Mouse (Mus musculus) midbrain, embryonic 10.5 days (tissue): Measurements from ENCODE around the gene Tex52. TPM values are rescaled to one million over a fixed set of nuclear protein-coding genes. Genes with fewer than 3 reads are reported as not detected.

ENCODE experiments used
- DNase-seq: peaks from one replicate; pipeline ENCODE4 v3.0.0-alpha.2; 2017; ENCODE audit warnings: low spot score
- H3K27ac ChIP-seq: fragments of 300-500 bp; sonication (generic); replicated peaks from 2 replicates; pipeline ENCODE4 v1.5.1; 2016; ENCODE audit warnings: mild to moderate bottlenecking
- H3K27me3 ChIP-seq: fragments of 300-500 bp; sonication (generic); 2 replicates; pipeline ENCODE4 v1.6.1; 2016; ENCODE audit warnings: low read depth, mild to moderate bottlenecking; ENCODE audit not compliant: poor library complexity, severe bottlenecking
- H3K36me3 ChIP-seq: fragments of 300-500 bp; sonication (generic); 2 replicates; pipeline ENCODE4 v1.6.1; 2016; ENCODE audit warnings: mild to moderate bottlenecking, moderate library complexity
- H3K4me1 ChIP-seq: fragments of 300-500 bp; sonication (generic); 2 replicates; pipeline ENCODE4 v1.6.1; 2016
- H3K4me3 ChIP-seq: fragments of 300-500 bp; sonication (generic); 2 replicates; pipeline ENCODE4 v1.5.1; 2016; ENCODE audit warnings: mild to moderate bottlenecking, moderate library complexity
- H3K9me3 ChIP-seq: fragments of 300-500 bp; sonication (generic); replicated peaks from 2 replicates; pipeline ENCODE4 v1.6.1; 2016; ENCODE audit warnings: mild to moderate bottlenecking
- WGBS: fragments of 180-500 bp; shearing (Covaris S2); methylation state at CpG from one replicate; pipeline ENCODE4 v1.1.7; 2016; 5-methylcytosine and 5-hydroxymethylcytosine counted together
- polyA plus RNA-seq: library from polyadenylated mRNA; unstranded; fragments of >200 nt; fragmentation: Nextera tagmentation; extraction: Ambion mirVana; gene quantifications from 2 replicates; pipeline ENCODE4 v1.2.1, GENCODE M21; 2016

Tex52 gene
- polyA plus RNA-seq, 1 experiment from 2014 or later: 0.56 TPM

- 89% methylated on average over 3 of the region's 3 CpGs for WGBS
- H3K4me3 ChIP-seq: no peak overlapping the region
- DNase-seq: no peak
- H3K27me3 ChIP-seq: no peaks in the 10 kb centered on the region
- no peak overlapping the region for H3K27ac ChIP-seq
- H3K9me3 ChIP-seq: no peaks in the 10 kb centered on the region
- peaks cover 27% of the 10 kb centered on the region for H3K36me3 ChIP-seq
- peaks cover 9% of the 10 kb centered on the region for H3K4me1 ChIP-seq
Observed at GRCm38 (mm10) chr6:128421480-128421879, 46.2 kb downstream of the Tex52 start.

DNA sequence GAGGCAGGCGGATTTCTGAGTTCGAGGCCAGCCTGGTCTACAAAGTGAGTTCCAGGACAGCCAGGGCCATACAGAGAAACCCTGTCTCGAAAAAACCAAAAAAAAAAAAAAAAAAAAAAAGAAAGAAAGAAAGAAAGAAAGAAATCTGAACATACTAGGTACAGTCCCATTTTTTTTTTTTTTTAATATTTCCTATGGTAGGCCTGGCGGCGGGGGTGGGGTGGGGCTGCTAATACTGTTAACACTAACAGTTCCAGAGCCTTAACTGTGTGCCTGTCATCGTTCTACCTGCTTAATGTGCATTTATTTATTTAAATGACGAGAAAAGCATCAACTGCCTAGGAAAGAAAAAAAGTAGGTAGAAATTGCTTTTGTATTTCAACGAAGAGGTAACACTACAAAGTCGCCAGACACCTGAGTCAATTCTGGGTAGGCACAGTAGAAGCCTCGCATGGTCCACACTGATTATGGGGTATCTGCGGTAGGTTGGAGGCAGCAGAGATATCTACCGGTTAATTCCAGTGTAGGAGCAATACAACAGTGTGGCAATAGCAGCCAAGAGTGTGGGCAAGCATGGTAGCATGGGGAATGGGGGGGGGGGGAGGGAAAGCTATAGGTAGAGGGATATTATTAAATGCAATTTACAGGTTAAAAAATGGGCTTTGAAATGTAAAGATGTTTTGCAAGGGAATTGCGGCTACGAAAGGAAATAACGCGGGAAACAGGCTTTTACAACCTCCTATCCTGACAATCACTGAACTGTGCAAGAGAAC is 48.4 kb downstream of the Tex52 start:
- DNase-seq: no peak
- peaks cover 40% of the 10 kb centered on the region for H3K36me3 ChIP-seq
- peak overlapping the region; percentile 98 for H3K27ac ChIP-seq
- no peaks in the 10 kb centered on the region for H3K27me3 ChIP-seq
- H3K9me3 ChIP-seq: no peaks in the 10 kb centered on the region
- H3K4me3 ChIP-seq: peak overlapping the region; percentile 73
- WGBS: 57% methylated on average over 16 of the region's 16 CpGs
- peaks cover 9% of the 10 kb centered on the region for H3K4me1 ChIP-seq

GRCm38 (mm10) chr6:128424269-128425019 is 49.2 kb downstream of the Tex52 start, which contains the start of gene Itfg2:
Itfg2 (minus strand) TSS chr6:128424931.
- WGBS: 0% methylated on average over 42 of the region's 42 CpGs
- H3K27me3 ChIP-seq: no peaks in the 10 kb centered on the region
- peak within 1 kb of the TSS; percentile 73 for H3K4me3 ChIP-seq
- H3K4me1 ChIP-seq: peaks cover 9% of the 10 kb centered on the region
- peaks cover 44% of the 10 kb centered on the region for H3K36me3 ChIP-seq
- DNase-seq: peak; percentile 95
- peak within 1 kb of the TSS; percentile 98 for H3K27ac ChIP-seq
- no peaks in the 10 kb centered on the region for H3K9me3 ChIP-seq

- Histone ChIP-seq H3K9me3 (no peaks in the 10 kb centered on the region), H3K27me3 (no peaks in the 10 kb centered on the region), H3K36me3 (peaks cover 44% of the 10 kb centered on the region), H3K4me3 (peak overlapping the region; percentile 73), H3K27ac (peak overlapping the region; percentile 98), H3K4me1 (peaks cover 9% of the 10 kb centered on the region)
- no peak for DNase-seq
- 20% methylated on average over 9 of the region's 9 CpGs for WGBS
Observed at GRCm38 (mm10) chr6:128425046-128425445, 49.8 kb downstream of the Tex52 start.

GRCm38 (mm10) chr6:128427571-128427970 is 52.3 kb downstream of the Tex52 start:
- H3K4me3 ChIP-seq: no peak overlapping the region
- no peaks in the 10 kb centered on the region for H3K9me3 ChIP-seq
- H3K4me1 ChIP-seq: peaks cover 9% of the 10 kb centered on the region
- peaks cover 55% of the 10 kb centered on the region for H3K36me3 ChIP-seq
- no peak for DNase-seq
- WGBS: 91% methylated on average over 5 of the region's 5 CpGs
- no peak overlapping the region for H3K27ac ChIP-seq
- no peaks in the 10 kb centered on the region for H3K27me3 ChIP-seq

DNA sequence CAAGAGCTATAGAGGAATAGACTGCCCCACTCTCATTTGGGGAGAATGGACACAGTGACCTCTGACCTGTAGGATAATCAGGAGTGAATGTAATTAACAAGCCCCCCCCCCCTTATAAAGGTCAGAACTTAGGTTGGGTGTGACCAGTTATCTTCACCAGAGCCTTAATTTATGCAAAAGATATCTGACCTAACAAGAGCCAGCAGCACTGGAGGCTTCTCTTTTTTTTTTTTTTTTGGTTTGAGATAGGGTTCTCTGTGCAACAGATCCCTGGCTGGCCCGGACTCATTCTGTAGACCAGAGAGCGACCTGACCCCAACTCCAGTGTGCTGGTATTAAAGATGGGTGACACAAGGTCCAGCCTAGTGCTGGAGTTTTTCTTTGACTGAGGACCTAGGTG is 54.0 kb downstream of the Tex52 start:
- Histone ChIP-seq H3K4me1 (0 out of 2 replicates have a peak, but pooled peaks cover 3% of the 10 kb centered on the region), H3K36me3 (peaks cover 73% of the 10 kb centered on the region), H3K9me3 (no peaks in the 10 kb centered on the region), H3K27me3 (no peaks in the 10 kb centered on the region), H3K4me3 (no peak overlapping the region), H3K27ac (no peak overlapping the region)
- DNase-seq: no peak
- 95% methylated on average over 2 of the region's 2 CpGs for WGBS

GRCm38 (mm10) chr6:128429826-128430225 is 54.6 kb downstream of the Tex52 start:
- Histone ChIP-seq H3K27ac (no peak overlapping the region), H3K9me3 (no peaks in the 10 kb centered on the region), H3K36me3 (peaks cover 78% of the 10 kb centered on the region), H3K27me3 (no peaks in the 10 kb centered on the region), H3K4me3 (no peak overlapping the region), H3K4me1 (0 out of 2 replicates have a peak, but pooled peaks cover 3% of the 10 kb centered on the region)
- 95% methylated on average over 6 of the region's 6 CpGs for WGBS
- no peak for DNase-seq

DNA sequence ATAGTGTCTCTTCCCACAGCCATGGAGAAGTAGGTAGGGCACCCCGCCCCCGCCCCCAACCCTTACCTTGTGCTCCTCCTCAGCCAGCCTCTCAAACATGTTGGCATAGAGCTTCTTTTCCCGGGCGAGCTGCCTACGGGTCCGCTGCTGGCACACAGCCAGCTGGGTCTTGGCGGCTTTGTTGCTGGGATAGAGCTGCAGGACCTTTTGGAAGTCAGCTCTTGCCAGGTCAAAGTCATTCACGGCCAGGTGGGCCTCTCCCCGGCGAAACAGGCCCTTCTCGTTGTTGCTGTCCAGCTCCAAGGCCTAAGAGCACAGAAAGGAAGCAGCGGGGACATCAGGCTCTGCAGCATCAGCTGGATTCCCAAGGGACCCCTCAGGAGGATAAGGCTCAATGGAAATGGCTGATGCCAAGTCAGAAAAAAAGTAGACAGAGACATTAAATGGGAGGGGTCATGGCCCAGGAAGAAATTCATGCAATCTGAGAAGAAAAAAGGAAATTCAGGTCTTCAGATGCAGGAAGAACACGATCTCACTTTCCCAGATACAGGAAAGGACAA is 57.2 kb downstream of the Tex52 start:
- H3K27me3 ChIP-seq: no peaks in the 10 kb centered on the region
- H3K9me3 ChIP-seq: no peaks in the 10 kb centered on the region
- H3K27ac ChIP-seq: no peak overlapping the region
- H3K4me3 ChIP-seq: no peak overlapping the region
- H3K36me3 ChIP-seq: peaks cover 93% of the 10 kb centered on the region
- no peak for DNase-seq
- WGBS: 94% methylated on average over 13 of the region's 13 CpGs
- peaks cover 16% of the 10 kb centered on the region for H3K4me1 ChIP-seq

- 94% methylated on average over 13 of the region's 13 CpGs for WGBS
- Histone ChIP-seq H3K9me3 (no peaks in the 10 kb centered on the region), H3K4me3 (no peak overlapping the region), H3K27ac (no peak overlapping the region), H3K36me3 (peaks cover 82% of the 10 kb centered on the region), H3K27me3 (no peaks in the 10 kb centered on the region), H3K4me1 (peaks cover 16% of the 10 kb centered on the region)
- DNase-seq: no peak
Observed at GRCm38 (mm10) chr6:128433566-128433965, 58.3 kb downstream of the Tex52 start.

Other genes with a start within 250 kb of the Tex52 start
- gene Tspan9, start 231.9 kb upstream of the Tex52 start, polyA plus RNA-seq: 48.0 and 52.6 TPM in 2 replicates
- 1.7 TPM in 2 replicates for gene Tead4, start 74.6 kb upstream of the Tex52 start, polyA plus RNA-seq
- gene Tulp3, start 19.6 kb upstream of the Tex52 start, polyA plus RNA-seq: 21.7 and 22.5 TPM in 2 replicates
- gene Rhno1, start 12.5 kb upstream of the Tex52 start, polyA plus RNA-seq: 185 and 190 TPM in 2 replicates
- gene Foxm1, start 12.5 kb upstream of the Tex52 start, polyA plus RNA-seq: 66.0 and 72.7 TPM in 2 replicates
- not detected in 2 replicates for gene Gm44596, start within 50 bp of the Tex52 start, polyA plus RNA-seq
- 2.5 and 3.5 TPM in 2 replicates for gene Nrip2, start 23.8 kb downstream of the Tex52 start, polyA plus RNA-seq
- gene Itfg2, start 49.5 kb downstream of the Tex52 start, polyA plus RNA-seq: 41.6 and 42.8 TPM in 2 replicates
- 652 and 727 TPM in 2 replicates for gene Fkbp4, start 63.2 kb downstream of the Tex52 start, polyA plus RNA-seq
- gene Pzp, start 151.3 kb downstream of the Tex52 start, polyA plus RNA-seq: not detected in 2 replicates
- gene A2ml1, start 206.2 kb downstream of the Tex52 start, polyA plus RNA-seq: not detected in 2 replicates
- not detected in 2 replicates for gene Klrb1a, start 248.1 kb downstream of the Tex52 start, polyA plus RNA-seq